Mouse (Mus musculus) stomach, embryonic 15.5 days (tissue): Measurements from ENCODE around the gene Tmem185a. TPM values are rescaled to one million over a fixed set of nuclear protein-coding genes. Genes with fewer than 3 reads are reported as not detected.
"Not testable (repeated sequence)": the region's sequence is repeated elsewhere in the genome, so short reads cannot be mapped to it uniquely, and the experiment has no call there.

Experiments used
- ATAC-seq: fragments of 200-750 bp; cut with Nextera tagmentation; 2 replicates; pipeline ENCODE4 v1.8.0; 2017; ENCODE audit warnings: low read depth, moderate number of reproducible peaks, moderate TSS enrichment; ENCODE audit not compliant: insufficient read depth, low FRiP score
- H3K27ac ChIP-seq: fragments of 300-500 bp; sonication (generic); 2 replicates; pipeline ENCODE4 v1.5.1; 2015; ENCODE audit warnings: mild to moderate bottlenecking, inconsistent platforms
- H3K27me3 ChIP-seq: fragments of 300-500 bp; sonication (generic); replicated peaks from 2 replicates; pipeline ENCODE4 v1.6.1; 2015; ENCODE audit warnings: inconsistent platforms
- H3K36me3 ChIP-seq: fragments of 300-500 bp; sonication (generic); 2 replicates; pipeline ENCODE4 v1.6.1; 2015; ENCODE audit warnings: inconsistent platforms
- H3K4me1 ChIP-seq: fragments of 300-500 bp; sonication (generic); 2 replicates; pipeline ENCODE4 v1.6.1; 2015; ENCODE audit warnings: inconsistent platforms
- H3K4me2 ChIP-seq: fragments of 300-500 bp; sonication (generic); 2 replicates; pipeline ENCODE4 v1.6.1; 2015; ENCODE audit warnings: mild to moderate bottlenecking, inconsistent platforms
- H3K4me3 ChIP-seq: fragments of 300-500 bp; sonication (generic); replicated peaks from 2 replicates; pipeline ENCODE4 v1.5.1; 2015; ENCODE audit warnings: inconsistent platforms
- H3K9ac ChIP-seq: fragments of 300-500 bp; sonication (generic); 2 replicates; pipeline ENCODE4 v1.6.1; 2015; ENCODE audit warnings: inconsistent platforms
- H3K9me3 ChIP-seq: fragments of 300-500 bp; sonication (generic); 2 replicates; pipeline ENCODE4 v1.6.1; 2016; ENCODE audit warnings: inconsistent platforms
- WGBS: fragments of 180-500 bp; shearing (Covaris S2); methylation state at CpG from one replicate; pipeline ENCODE4 v1.1.7; 2015; 5-methylcytosine and 5-hydroxymethylcytosine counted together
- polyA plus RNA-seq: library from polyadenylated mRNA; unstranded; fragments of >200 nt; fragmentation: Nextera tagmentation; extraction: Ambion mirVana; gene quantifications from 2 replicates; pipeline ENCODE4 v1.2.1, GENCODE M21; 2015

Tmem185a gene
- 39.5 and 41.2 TPM in 2 replicates for polyA plus RNA-seq

DNA sequence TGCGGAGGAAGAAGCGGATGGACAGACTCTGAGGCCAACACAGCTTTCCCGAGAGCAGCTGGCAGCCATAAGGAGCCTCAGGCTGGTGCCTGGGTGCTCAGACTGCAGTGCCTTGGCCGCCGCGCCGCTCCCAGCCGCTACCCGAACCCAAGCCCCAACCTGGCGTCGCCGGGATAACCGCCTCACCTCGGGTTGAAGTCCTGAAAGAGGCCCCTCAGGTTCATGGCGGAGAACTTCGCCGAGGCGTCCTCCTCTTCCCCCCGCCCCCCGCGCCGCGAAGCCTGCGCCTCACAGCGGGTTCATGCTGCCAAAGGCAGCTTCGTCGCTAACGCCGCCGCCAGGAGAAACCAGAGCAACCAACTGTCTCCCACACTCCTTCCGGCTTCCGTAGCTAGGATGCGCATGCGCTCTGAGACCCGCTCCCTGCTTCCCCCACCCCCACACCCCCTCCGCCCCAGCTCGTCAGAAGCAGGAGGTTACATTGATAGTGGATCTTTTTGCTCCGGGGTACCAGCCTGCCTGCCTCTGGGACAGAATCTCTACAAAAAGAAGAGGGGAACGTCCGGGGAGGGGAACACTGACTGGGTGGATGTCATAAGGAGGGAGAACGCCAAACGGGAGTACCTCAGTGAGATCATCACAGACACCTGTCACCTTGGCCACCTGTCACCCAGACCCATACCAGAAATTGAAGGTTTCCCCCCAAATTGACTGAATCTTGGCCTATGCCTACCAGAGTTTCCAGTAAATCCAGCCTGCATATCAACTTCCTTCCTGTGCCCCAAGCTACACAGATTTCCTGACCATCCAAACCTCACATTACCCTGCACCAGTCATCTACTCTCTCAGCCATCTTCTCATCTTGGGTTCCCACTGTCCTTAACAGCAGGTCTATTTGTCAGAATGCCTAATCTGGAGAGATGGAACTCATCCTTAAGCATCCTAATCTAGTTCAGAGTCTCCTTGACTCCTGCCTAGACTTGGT lies at the start of gene Tmem185a:
Gene Tmem185a (minus strand): TSS at position 389 of the 985 bp plus-strand sequence.
- WGBS: 22% methylated on average over 32 of the region's 42 CpGs
- Histone ChIP-seq H3K4me3 (peak within 1 kb of the TSS; percentile 57), H3K27me3 (no peaks in the 10 kb centered on the region), H3K4me2 (peak within 1 kb of the TSS; percentile 51), H3K9ac (peak within 1 kb of the TSS; percentile 52), H3K9me3 (no peaks in the 10 kb centered on the region), H3K27ac (peak within 1 kb of the TSS; percentile 71), H3K36me3 (no peaks in the 10 kb centered on the region), H3K4me1 (no peaks in the 10 kb centered on the region)
- peak; percentile 84 for ATAC-seq

DNA sequence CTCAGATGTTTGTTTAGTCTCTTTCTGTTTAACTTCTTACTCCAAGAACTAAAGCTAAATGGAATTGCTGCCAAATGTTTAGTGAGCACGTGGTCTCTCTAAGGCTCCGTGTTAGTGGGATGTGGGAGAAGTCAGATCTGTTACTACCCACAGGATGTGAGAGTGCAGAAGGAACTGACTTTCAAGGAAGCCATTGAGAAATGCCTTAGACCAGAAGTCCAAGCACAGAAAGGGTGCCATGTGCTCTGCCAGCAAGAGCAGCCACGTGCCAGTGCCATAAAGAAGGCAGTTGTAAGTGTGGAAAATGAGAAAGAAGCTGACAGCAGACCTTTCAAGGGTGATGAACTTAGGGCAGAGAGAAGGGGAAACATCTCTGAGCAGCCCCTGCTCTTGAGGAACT lies 37.4 kb upstream of the Tmem185a start:
- not testable (repeated sequence) for H3K9ac ChIP-seq, ATAC-seq
- WGBS: 55% methylated on average over 3 of the region's 3 CpGs

DNA sequence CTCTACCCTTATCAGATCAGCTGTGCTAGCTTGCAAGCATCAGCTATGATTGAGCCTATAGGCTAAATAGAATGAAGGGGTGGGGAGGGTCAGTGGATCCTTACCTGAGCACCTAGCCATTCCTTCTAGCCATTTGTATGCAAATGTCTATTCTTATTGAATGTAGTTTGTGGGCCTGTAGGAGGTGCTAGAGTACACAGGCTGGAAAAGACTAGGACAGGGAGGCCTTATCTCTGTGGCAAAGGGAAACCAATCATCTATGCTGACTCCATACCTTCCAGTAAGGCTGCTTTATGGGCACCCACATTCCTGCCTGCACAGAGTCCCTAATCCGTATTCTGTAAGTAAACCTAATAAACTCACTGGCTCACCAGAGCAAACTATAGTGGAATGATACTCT lies 10.3 kb upstream of the Tmem185a start:
- no CpG with 5 or more reads among the region's 1 CpGs for WGBS
- H3K9me3 ChIP-seq: not testable (repeated sequence)

More for the DNA sequence above, 37.4 kb upstream of the Tmem185a start:
- not testable (repeated sequence) for H3K4me3 ChIP-seq, H3K4me2 ChIP-seq, H3K27me3 ChIP-seq, H3K9me3 ChIP-seq, H3K27ac ChIP-seq, H3K36me3 ChIP-seq, H3K4me1 ChIP-seq

DNA sequence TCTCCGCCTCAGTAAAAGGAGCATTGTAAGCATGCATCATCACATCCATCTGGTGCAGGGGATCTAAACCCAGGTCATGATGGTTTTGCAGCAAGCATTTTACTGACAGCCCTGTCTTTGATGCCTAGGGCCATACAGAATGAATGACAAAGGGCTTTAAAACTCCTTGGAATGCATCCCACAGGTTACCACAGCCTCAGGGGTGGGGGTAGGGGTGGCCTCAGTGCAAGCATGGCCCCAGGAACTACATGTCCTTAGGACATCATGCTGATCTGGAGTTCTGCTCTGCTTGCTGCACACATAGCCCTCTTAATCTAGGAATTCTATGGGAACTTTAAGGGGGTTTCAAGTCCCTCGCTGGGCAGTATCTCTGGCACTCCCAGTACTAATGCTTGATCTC lies 5.2 kb upstream of the Tmem185a start:
- ATAC-seq: no peak
- Histone ChIP-seq H3K4me3 (no peak overlapping the region), H3K4me1 (no peaks in the 10 kb centered on the region), H3K36me3 (no peaks in the 10 kb centered on the region), H3K9me3 (no peaks in the 10 kb centered on the region), H3K27me3 (no peaks in the 10 kb centered on the region), H3K4me2 (no peak overlapping the region), H3K9ac (no peak overlapping the region), H3K27ac (no peak overlapping the region)
- 64% methylated on average over 2 of the region's 2 CpGs for WGBS

More for the DNA sequence above, 10.3 kb upstream of the Tmem185a start:
- not testable (repeated sequence) for H3K27me3 ChIP-seq, H3K9ac ChIP-seq, H3K36me3 ChIP-seq, H3K4me3 ChIP-seq, H3K4me2 ChIP-seq, ATAC-seq, H3K4me1 ChIP-seq, H3K27ac ChIP-seq

DNA sequence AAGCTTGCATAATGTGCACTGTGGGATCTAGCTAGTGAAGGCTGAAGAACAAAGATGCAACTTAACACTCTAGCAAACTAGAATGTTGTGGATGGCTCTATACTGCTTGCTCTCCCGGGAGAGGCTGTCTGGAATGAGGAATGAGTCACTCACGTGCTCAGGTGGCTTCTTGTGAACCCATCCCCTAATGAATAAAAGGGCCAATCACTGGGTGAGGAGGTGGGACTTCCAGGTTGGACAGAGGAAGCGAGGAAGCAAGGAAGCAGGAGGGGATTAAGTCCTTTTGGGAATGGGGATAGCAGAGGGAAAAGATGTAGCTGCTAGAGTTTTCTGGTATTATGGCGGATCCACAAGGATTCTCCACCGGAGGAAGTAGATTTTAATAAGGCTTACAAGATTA lies 1.7 kb upstream of the Tmem185a start:
- ATAC-seq: no peak
- H3K9me3 ChIP-seq: no peaks in the 10 kb centered on the region
- H3K27ac ChIP-seq: no peak overlapping the region
- no peaks in the 10 kb centered on the region for H3K4me1 ChIP-seq
- no peaks in the 10 kb centered on the region for H3K27me3 ChIP-seq
- H3K4me2 ChIP-seq: no peak overlapping the region
- H3K9ac ChIP-seq: no peak overlapping the region
- no peak overlapping the region for H3K4me3 ChIP-seq
- WGBS: 52% methylated on average over 5 of the region's 5 CpGs
- H3K36me3 ChIP-seq: no peaks in the 10 kb centered on the region

DNA sequence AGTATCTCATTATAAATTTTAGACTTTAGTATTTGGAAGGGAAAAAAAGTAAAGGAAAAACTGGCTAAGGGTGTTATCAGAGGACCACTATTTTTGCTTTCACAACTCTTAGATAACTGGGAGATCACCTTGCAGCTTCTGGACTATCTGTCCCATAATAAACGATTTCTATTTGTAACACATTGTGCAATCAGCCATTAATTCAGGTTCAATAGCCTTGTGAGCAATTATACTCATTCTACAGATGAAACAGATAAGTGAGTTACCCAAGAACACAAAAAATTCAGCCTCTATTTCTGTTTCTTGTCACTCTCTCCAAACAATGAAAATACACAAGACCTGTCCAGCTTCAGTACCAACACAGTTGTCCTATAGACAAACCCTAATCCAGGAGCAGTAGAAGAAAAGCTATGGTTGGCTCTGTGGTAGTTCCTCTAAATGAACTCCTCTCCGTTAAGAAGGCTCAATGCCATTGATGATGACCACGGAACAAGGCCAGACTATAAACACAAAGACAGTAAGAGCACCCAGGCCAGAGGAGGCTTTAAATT lies 1.7 kb downstream of the Tmem185a start:
- no peak overlapping the region for H3K9ac ChIP-seq
- H3K36me3 ChIP-seq: no peaks in the 10 kb centered on the region
- WGBS: 68% methylated on average over 3 of the region's 3 CpGs
- no peak for ATAC-seq
- H3K27me3 ChIP-seq: no peaks in the 10 kb centered on the region
- peak overlapping the region; percentile 51; the same call in 1 of the 2 replicates for H3K4me2 ChIP-seq
- H3K9me3 ChIP-seq: no peaks in the 10 kb centered on the region
- H3K4me1 ChIP-seq: no peaks in the 10 kb centered on the region
- H3K27ac ChIP-seq: no peak overlapping the region
- H3K4me3 ChIP-seq: peak overlapping the region; percentile 57; the same call in 1 of the 2 replicates

DNA sequence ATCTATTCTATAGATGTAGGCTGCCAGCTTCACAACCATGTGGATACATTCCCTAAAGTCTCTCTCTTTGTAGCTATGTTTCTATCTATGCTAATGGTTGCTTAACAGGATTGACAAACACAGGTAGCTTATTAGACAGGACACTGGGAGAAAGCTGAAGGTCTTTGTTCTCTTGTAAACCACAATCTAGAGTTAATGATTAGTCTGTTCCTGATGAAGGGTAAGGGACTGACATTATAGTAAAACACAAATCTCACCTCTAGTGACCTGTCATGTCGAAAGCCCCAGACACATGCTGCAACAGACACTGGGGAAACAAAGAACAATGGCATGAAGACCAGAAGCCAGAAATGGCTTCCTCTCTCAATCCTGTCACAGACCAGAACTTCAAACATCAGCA lies 10.1 kb downstream of the Tmem185a start:
- WGBS: 41% methylated on average over 1 of the region's 1 CpGs
- Histone ChIP-seq H3K9me3 (no peaks in the 10 kb centered on the region), H3K4me3 (no peak overlapping the region), H3K27ac (no peak overlapping the region), H3K36me3 (no peaks in the 10 kb centered on the region), H3K27me3 (no peaks in the 10 kb centered on the region), H3K4me2 (no peak overlapping the region), H3K4me1 (no peaks in the 10 kb centered on the region), H3K9ac (no peak overlapping the region)
- no peak for ATAC-seq

DNA sequence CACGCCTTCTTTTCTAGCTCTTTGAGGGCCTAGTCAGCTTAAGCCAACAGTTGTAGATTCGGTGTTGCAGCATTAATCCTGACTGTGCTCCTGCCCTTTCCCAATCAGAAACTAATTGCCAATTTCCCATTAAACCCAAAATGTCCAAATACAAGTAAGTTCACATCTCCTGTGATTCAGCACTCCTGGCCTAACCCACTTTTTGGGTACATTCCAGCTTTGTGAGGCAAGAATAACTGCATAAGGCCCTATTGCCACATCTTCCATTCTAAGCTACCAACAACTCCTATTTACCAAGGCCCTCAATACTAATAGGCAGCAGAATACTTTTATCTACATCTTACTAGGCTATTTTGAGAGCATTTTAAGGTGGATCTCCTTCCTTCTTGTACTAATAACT lies 11.5 kb downstream of the Tmem185a start:
- Histone ChIP-seq H3K27ac (no peak overlapping the region), H3K36me3 (no peaks in the 10 kb centered on the region), H3K4me2 (no peak overlapping the region), H3K9me3 (no peaks in the 10 kb centered on the region), H3K4me1 (no peaks in the 10 kb centered on the region), H3K9ac (no peak overlapping the region), H3K4me3 (no peak overlapping the region), H3K27me3 (no peaks in the 10 kb centered on the region)
- WGBS: 89% methylated on average over 2 of the region's 2 CpGs
- ATAC-seq: no peak

DNA sequence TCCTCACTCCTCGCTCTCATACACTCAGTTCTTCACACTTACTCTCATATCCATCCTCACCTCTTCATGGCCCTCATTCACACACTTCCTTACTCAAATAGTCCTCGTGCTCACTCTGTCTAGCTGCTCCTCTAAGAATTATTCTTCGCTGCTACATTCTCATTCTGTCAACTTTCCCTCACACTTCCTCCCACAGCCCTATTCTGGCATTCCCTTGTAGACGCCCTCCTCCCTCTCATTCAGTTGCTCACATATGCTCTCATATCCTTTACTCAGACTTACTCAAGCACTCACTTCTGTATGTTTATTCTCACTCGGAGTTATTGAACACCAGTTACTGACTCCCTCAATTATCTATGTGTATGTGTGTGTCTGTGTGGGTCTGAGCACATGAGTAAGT lies 13.4 kb downstream of the Tmem185a start:
- Histone ChIP-seq H3K36me3 (no peaks in the 10 kb centered on the region), H3K4me3 (no peak overlapping the region), H3K4me2 (no peak overlapping the region), H3K27ac (no peak overlapping the region), H3K27me3 (no peaks in the 10 kb centered on the region), H3K9me3 (no peaks in the 10 kb centered on the region), H3K9ac (no peak overlapping the region), H3K4me1 (no peaks in the 10 kb centered on the region)
- 83% methylated on average over 5 of the region's 5 CpGs for WGBS
- ATAC-seq: no peak

DNA sequence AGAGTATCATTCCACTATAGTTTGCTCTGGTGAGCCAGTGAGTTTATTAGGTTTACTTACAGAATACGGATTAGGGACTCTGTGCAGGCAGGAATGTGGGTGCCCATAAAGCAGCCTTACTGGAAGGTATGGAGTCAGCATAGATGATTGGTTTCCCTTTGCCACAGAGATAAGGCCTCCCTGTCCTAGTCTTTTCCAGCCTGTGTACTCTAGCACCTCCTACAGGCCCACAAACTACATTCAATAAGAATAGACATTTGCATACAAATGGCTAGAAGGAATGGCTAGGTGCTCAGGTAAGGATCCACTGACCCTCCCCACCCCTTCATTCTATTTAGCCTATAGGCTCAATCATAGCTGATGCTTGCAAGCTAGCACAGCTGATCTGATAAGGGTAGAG lies 24.6 kb downstream of the Tmem185a start:
- no CpG with 5 or more reads among the region's 1 CpGs for WGBS
- not testable (repeated sequence) for H3K9ac ChIP-seq, ATAC-seq, H3K27ac ChIP-seq, H3K4me1 ChIP-seq, H3K4me3 ChIP-seq, H3K4me2 ChIP-seq, H3K9me3 ChIP-seq, H3K27me3 ChIP-seq, H3K36me3 ChIP-seq

DNA sequence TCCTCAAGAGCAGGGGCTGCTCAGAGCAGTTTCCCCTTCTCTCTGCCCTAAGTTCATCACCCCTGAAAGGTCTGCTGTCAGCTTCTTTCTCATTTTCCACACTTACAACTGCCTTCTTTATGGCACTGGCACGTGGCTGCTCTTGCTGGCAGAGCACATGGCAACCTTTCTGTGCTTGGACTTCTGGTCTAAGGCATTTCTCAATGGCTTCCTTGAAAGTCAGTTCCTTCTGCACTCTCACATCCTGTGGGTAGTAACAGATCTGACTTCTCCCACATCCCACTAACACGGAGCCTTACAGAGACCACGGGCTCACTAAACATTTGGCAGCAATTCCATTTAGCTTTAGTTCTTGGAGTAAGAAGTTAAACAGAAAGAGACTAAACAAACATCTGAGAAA lies 51.5 kb downstream of the Tmem185a start:
- not testable (repeated sequence) for H3K36me3 ChIP-seq, H3K9ac ChIP-seq, H3K9me3 ChIP-seq, H3K4me1 ChIP-seq, H3K4me2 ChIP-seq, H3K27me3 ChIP-seq, H3K27ac ChIP-seq, ATAC-seq, H3K4me3 ChIP-seq
- 52% methylated on average over 3 of the region's 3 CpGs for WGBS
